Mouse (Mus musculus) heart, adult 9 months (tissue): Measurements from ENCODE around the gene Me3.

ENCODE experiments used
- DNase-seq, 2 experiments: peaks; one replicate each; pipeline ENCODE4 v3.0.0; 2022; ENCODE audit warnings: low spot score in 2 of 2

Gene Me3

GRCm38 (mm10) chr7:89891856-89892255 lies 259.7 kb downstream of the Me3 start:
- no peak for DNase-seq

- DNase-seq = no peak
Measured at GRCm38 (mm10) chr7:89903007-89903406, 270.8 kb downstream of the Me3 start.

GRCm38 (mm10) chr7:89903442-89904343 lies 271.5 kb downstream of the Me3 start, which contains the start of gene Ccdc81:
Gene Ccdc81 (minus strand): TSS chr7:89903629.
- no peak for DNase-seq
